Mouse (Mus musculus): ENCODE data around the gene Gm8926. TPM values are rescaled to one million over a fixed set of nuclear protein-coding genes. Genes with fewer than 3 reads are reported as not detected.
"Not testable (repeated sequence)": the region's sequence is repeated elsewhere in the genome, so short reads cannot be mapped to it uniquely, and the experiment has no call there.

Gene Gm8926
- not detected in 2 replicates for polyA plus RNA-seq (2014; fragmentation: Nextera tagmentation; extraction: Ambion mirVana)

DNA sequence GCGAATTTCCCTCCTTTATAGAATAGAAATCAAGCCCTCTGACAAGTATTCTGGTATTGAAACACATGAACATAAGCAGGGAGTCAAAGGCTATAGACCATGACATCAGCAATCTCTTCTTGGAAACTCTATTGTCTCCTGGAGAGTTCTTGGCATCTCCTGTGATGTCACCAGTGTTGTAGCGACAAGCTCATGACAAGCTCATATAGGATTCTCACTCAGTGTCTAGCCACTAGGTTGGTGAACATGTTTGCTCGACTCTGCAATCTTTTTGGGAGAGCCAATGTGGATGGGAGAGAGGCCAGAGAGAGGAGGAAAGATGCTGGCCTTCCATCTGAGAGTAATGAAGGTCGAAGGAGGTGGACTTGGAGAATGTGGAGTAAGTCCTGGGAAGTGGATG lies at the start of gene Gm8926:
Gm8926 (plus strand) TSS at position 301 of the 400 bp plus-strand sequence.
- not testable (repeated sequence) for H3K9ac ChIP-seq (ENCODE audit: low read depth, low read length); ATAC-seq (replicated peaks; ENCODE audit: low FRiP score); H3K27me3 ChIP-seq (replicated peaks; ENCODE audit: control insufficient read depth, insufficient read depth, low read length); H3K36me3 ChIP-seq (ENCODE audit: control insufficient read depth, insufficient read depth, low read length); H3K4me2 ChIP-seq; DNase-seq (ENCODE audit: low spot score); H3K9me3 ChIP-seq (ENCODE audit: control insufficient read depth, low read length); H3K4me1 ChIP-seq (replicated peaks; ENCODE audit: control insufficient read depth, insufficient read depth, low read length); H3K27ac ChIP-seq (ENCODE audit: low read depth, low read length); H3K4me3 ChIP-seq (ENCODE audit: low read depth, low read length)
- 67% methylated on average over 1 of the region's 4 CpGs for WGBS

Other genes with a start within 250 kb of the Gm8926 start
- not detected in 2 replicates for gene Gm6460, start 175.6 kb upstream of the Gm8926 start, polyA plus RNA-seq (2014; fragmentation: Nextera tagmentation; extraction: Ambion mirVana)
- not detected in 2 replicates for gene Gm8922, start 88.6 kb upstream of the Gm8926 start, polyA plus RNA-seq (2014; fragmentation: Nextera tagmentation; extraction: Ambion mirVana)
- gene Gm6465, start 75.0 kb downstream of the Gm8926 start, polyA plus RNA-seq (2014; fragmentation: Nextera tagmentation; extraction: Ambion mirVana): not detected in 2 replicates
- not detected in 2 replicates for gene 4933402N22Rik, start 147.5 kb downstream of the Gm8926 start, polyA plus RNA-seq (2014; fragmentation: Nextera tagmentation; extraction: Ambion mirVana)